Mouse (Mus musculus) WW6 (cell line): Measurements from ENCODE around the gene Nap1l1.
"Not testable (repeated sequence)": the region's sequence is repeated elsewhere in the genome, so short reads cannot be mapped to it uniquely, and the experiment has no call there.

Source experiments
- DNase-seq: peaks from one replicate; pipeline ENCODE4 v3.0.0-alpha.2; 2013; ENCODE audit warnings: low read depth, low spot score

The Nap1l1 gene

DNA sequence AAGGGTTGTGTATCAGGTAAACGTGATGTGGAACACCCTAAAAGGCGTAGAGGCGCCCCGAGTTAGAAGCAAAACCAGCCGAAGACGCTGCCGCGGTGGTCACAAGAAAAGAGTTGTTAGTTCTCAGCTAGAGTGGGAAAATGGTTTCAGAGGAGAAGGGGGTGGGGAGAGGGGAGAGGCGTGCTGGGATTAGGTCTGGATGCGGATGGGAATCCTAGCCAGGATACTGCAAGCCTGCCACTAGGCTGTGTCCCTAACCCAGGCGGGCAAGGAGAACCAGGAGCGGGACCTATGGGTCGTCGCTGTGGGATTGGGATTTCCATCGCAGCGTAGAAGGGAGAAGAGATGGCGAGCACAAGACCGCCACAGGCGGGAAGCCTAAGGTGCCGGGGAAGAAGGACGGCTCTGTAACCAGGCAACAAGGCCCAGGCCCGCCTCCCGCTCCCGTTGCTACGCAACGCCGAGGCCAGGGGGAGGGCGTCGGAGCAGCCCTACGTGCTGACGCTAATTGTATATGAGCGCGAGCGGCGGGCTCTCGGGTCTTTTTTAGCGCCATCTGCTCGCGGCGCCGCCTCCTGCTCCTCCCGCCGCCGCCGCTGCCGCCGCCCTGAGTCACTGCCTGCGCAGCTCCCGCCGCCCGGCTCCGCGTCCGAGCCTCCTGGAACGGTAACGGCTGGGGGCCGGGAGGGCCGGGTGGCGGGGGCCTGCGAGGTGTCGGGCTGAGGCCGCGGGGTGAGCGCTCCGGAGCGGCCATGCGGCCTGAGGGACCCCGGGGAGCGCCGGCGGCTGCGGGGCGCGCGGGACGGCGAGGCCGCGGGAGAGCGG, at the start of gene Nap1l1:
TSS of gene Nap1l1 (plus strand) at position 538 of the 825 bp plus-strand sequence.
- DNase-seq: peak; percentile 88

DNA sequence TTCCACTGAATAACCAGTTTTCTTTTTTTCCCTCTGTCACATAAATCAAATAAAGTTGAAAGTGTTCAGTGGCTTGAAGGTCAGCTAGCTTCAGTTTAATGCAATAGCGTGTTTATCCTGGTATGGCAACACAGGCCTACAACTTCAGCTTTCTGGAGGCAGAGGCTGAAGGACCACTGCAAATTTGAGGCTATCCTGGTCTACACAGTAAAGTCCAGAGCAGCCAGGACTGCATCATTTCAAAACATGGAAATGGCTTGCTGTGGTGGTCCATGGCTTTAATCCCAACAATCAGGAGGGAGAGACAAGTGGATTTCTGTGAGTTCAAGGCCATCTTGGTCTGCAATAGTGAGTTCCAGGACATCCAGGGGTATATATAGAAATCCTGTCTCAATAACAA, 46.5 kb upstream of the Nap1l1 start:
- no peak for DNase-seq

DNA sequence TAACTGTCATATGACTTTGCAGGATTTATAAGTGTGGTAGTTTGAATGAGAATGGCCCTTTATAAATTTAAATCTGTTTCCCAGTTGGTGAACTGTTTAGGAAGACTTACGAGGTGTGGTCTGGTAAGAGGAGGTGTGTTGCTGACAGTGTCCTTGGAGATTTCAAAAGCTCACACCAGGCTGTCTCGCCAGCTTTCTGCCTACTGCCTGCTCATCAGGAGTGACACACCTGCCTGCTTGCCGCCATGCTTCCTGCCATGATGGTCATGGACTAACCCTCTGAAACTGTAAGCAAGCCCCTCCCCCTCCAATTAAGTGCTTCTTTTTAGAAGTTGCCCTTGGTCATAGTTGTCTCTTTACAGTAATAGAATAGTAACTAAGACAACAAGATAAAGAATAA, 39.5 kb upstream of the Nap1l1 start:
- DNase-seq: no peak

DNA sequence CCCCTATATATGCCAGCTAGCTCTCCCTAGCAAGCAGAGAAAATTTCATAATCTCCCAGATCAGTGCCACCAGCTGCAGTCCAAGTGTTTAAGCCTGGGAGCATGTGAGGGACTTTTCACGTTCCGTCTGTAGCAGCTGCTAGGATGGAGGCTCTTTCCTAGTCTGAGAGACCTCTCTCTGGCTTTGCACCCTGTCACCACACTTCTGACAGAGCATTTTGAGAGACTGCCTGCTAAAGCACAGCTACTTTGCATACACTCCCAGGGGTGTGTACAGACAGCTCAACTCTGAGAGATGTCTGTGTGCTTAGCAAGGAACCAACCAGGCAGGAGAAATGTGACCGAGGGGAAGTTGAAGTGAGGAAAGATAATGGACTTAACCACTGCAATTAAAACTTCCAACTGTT, 32.0 kb upstream of the Nap1l1 start:
- DNase-seq: no peak

DNA sequence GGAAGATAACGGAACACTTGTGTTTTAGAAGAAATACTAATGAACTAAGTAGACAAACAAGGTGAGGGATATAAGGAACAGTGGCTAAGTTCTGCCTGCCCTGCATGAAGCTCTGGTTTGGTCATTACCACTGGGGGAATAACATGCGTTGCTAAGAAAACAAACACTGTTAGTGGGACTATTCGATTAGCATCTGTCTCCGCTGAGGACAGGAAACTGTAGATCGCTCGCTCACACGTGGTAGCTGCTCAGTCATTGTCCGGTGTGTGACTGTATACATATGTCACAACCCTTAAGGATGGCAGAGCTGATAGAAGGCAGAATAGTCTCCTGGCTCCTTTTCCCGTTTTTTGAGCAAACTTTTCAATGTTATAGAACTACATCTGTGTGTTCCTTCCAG, 28.8 kb upstream of the Nap1l1 start:
- no peak for DNase-seq

DNA sequence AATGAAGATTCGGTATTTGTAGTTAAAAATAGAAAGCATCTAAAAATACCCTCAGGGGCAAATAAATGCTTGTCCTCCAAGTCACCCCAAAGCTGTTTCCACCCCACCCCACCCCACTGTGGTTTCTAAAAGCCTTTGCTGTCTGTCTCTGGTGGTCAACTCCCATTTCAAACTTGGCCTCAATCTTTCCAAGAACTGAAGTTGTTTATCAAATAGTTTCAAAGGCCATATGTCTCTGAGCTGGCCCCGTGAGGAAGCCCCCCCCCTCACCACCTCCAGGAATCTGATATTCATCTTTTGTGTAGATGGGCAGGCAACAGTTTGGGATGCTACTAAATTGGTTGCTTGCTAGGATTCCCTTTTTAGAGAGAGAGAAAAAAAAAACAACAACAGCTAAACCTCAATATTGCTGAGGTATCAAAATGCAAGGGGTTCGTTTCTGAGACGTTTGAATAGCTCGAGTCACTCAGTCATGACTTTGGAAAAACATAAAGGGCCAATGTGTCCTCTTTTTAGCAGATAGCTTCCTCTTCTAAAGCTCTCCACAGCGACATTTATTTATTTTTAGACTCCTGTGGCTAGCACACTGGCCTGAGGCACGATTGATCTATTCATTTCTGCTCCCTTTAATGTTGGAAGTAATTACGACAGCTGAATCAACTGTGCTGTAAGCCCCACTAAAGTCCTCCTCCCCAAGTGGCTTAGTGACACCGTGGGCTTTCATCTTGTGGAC, 26.9 kb upstream of the Nap1l1 start:
- no peak for DNase-seq

DNA sequence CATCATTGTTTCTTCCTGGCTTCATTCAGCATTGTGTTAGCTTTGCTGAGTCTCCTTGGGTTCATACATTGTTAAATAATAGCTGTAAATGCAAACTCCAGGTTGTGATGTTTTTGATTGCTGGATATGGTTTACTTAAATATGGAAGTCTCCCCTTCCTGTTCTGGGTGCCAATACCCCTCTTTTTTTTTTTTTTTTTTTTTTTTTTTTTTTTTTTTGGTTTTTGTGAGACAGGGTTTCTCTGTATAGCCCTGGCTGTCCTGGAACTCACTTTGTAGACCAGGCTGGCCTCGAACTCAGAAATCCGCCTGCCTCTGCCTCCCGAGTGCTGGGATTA, 26.4 kb upstream of the Nap1l1 start:
- DNase-seq: not testable (repeated sequence)

DNA sequence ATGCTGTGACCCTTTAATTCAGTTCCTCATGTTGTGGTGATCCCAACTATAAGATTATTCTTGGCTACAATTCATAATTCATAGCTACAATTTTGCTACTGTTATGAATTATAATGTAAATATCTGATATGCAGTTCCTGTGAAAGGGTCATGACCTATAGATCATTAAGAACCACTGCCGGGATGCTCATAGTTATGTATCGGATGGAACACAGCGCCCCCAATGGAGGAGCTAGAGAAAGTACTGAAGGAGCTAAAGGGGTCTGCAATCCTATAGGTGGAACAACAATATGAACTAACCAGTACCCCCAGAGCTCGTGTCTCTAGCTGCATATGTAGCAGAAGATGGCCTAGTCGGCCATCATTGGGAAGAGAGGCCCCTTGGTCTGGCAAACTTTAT, 23.4 kb upstream of the Nap1l1 start:
- DNase-seq: not testable (repeated sequence)

DNA sequence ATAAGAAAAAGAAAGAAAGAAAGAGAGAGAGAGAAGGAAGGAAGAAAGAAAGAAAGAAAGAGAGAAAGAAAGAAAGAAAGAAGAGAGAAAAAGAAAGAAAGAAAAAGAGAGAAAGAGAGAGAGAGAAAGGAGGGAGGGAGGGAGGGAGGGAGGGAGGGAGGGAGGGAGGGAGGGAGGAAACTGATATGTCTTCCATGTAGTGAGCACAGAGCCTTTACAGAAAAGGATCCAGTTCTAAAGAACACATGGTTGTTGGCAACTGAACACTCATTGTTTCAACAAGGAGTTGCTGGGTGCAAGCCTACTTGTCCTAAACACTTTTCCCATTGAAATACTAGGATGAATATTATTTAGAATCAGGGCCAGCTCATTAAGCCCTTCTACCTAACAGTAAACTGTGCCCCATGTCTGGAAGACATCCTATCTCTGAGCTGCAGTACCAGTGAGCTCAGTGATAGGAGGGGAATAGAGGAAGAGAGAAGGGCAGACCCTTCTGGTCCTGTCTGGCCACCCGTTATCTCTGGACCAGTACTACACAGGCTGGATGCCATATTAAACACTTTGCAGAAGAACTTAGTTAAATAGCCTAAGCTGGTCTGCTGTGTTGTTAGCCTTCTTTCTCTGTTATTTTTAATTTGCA, 21.2 kb upstream of the Nap1l1 start:
- no peak for DNase-seq

DNA sequence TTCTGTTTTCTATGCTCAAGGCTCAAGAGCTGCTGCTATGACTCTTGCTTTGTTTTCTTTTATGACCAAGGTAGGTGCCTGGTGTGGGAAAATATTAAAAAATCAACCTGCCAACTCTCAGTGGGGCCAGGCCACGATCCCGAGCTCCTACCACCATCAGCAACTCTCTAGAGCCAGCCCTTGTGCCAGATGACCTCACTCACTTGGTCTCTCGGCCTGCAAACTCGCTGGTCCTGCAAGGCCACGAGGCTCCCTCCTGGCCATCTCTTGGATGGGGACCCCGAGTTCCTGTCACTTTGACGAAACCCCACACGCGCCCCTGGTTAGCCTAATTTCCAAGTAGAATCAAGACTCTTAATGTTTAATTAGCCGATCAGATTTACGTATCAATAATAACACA, 20.6 kb upstream of the Nap1l1 start:
- DNase-seq: no peak

DNA sequence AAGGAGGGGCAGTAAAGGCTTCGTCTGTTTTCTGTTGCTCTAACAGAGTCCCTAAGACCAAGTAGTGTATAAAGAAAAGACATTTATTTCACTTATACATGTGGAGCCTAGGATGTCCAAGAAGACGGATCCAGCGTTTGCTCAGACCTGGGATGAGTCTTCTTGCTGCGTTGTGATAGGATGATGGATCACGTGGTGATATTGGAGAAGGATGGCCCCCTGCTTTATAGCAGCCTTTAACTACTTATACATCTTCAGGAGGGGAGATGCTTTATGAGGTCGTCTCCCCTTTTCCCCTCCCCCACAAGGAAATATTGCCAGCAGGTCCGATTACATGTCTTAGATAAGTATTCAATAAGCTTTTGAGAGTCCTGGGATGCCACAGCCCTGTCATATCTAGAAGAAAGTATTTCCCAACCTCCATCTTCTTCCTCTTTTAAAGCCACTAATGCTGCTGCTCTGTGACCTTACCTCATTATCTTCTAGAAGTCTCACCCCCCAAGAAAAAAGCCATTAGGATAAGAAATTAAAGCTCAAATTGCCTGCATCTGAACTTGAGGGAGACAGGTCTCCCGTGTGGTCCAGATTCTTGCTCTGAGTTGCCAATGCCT, 18.2 kb upstream of the Nap1l1 start:
- no peak for DNase-seq

DNA sequence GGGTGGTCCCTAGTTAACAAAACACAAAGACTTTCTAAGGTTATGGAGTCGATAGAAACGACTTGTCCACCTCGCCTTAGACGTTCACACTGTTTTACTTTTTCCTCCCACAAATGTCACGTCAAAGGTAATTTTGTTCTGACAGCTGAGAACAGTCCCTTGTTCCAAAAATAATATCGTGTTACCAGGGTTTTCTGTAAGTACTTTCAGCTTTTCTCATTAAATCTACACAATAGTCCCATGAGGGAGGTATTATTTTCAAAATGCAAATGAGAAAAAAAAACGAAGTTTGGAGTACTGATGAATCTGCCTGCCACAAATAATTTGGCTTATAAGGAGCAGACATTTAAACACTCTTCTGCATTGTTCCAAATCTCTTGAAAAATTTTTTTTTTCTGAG, 14.9 kb upstream of the Nap1l1 start:
- DNase-seq: no peak

DNA sequence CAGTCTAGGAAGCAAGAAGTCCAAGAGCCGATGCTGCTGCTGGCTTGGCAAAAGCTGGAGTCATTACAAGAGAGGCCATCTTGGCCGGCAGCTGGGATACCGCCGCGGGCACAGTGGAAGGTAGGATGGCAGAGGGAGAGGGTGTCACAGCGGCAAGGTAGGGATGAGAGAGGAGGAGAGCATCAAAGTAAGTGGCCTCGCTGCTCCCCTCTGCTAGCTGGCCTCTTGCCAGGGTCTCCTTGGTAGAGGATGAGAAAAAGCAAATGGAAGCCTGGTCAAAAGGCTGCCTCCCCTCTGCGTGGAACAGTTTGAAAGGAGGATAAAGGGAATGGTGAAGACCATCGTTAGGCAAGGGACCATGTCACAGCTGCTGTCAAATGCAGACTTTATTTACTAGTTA, 14.0 kb upstream of the Nap1l1 start:
- no peak for DNase-seq

DNA sequence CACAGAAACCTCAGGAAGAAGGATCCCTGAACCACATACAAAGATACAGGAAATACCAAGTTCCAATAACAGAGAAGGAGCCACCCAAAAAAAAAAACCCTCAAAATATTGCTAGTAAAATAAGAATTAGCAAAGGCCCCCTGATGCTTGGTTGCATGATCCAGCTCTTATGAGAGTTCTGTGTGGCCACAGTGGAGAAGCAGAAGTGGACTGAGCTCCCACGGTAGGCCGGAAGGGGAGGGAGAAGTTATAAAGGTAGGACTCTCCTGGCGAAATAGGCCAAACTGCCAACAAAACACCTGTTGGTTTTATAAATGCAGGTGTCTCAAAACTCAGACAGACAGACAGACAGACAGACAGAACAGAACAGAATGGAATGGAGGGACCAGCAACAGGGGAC, 13.1 kb upstream of the Nap1l1 start:
- DNase-seq: no peak

DNA sequence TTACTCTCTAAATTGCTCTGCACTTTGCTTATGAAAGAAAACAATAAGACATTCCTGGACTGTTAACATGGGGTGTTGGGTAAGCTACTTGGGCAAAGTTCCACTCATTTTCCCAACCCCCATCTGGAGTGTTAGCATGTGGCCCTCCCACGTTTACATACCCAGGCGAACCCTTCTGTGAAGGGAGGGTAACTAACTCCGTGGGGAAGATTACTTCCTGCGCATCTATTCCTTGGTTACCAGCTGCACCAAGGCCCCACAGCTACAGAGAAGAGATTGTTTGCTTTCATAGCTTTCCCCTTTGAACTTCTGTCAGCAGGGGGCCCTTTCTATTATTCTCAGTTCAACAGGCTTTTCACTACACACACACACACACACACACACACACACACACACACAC, 12.6 kb upstream of the Nap1l1 start:
- DNase-seq: no peak

DNA sequence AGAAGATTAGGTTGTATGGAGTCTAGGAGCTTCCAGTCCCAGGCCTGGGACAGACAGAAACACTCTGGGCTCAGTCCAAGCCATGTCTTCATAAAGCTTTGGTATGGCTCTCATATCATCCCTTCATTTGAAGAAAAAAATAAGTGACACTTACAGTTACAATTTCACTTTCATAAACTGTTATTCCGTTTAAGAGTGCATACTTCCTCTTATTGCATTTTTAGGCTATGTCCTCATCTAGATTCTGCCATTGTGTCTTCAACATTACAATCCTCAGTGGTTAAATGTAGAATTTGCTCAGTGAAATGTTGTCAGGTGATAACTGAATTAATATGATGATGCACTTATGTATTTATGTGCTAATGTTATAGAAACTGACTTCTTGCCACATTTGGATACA, 8.2 kb upstream of the Nap1l1 start:
- no peak for DNase-seq

DNA sequence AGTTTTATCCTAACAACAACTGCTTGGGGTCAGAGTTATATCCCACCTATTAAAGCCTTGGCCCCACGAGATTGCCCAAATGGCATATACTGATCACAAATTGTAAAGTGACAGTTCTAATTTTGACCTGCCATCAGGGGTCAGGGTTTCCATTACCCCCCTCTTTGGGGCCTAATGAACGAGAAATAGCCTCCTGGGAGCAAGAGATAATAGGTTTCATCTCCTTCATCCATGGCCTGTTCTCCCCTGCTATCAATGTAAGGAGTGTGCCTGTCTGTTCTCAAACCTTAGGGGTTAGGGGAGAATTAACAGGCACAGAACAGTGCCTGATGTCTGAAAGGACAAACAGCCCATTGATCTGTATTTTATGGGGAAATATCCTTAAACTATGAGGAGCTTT, 7.6 kb upstream of the Nap1l1 start:
- DNase-seq: no peak

DNA sequence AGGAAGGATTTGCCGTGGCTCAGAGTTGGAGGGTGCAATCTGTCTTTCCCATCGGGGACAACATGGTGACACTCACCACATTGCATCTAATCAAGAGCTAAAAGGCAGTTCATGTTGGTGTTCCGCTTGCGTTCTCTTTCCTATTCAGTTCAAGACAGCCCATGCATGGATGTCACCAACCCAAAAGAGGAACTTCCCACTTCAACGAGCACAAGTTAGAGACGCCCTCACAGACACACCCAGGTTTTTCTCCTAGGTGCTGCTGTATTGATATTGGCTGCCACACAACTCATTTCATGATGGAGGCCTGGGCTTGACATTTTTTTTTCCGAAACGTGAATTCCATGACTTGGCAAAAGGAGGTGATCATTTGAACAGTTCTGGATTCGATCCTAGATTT, 1.9 kb upstream of the Nap1l1 start:
- no peak for DNase-seq

DNA sequence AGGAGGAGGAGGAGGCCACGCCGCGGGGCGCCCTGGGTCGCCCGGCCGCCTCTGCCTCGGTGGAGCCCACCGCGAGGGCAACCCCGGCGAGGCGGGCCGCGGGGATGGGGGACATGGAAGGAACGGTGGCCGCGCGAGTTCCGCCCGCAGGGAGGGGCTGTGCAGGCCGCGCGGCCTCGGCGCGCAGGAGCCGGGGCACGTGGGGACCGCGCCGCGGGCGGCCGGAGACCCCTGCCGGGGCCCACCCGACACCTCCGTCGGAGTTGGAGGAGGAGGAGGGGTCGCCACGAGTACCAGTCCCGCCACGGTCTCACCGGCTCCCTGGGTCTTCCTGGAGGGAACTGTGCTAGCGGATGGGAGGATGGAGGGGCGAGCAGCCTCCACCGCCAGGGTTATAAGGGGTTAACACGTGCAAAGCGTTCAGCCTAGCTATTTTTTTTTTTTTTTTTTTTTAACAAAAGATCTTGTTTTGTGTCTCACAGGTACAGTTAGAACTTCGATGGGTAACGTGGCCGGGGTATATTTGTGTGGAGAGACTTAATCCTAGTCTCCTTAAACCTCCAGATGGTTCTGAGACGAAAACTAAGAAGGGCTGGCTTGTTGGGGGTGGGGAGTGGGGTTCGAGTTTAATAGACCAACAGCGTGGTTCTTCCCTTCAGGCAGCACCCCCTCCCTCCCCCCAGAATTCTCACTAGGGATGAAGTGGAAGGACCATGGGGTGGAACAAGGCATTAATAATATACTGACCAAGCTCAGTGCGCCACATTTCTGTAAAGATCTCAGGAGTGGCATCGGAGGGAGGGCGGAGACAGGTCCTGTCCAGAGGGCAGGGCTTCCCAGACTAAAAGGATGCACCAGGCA, 718 bp downstream of the Nap1l1 start:
- DNase-seq: no peak

DNA sequence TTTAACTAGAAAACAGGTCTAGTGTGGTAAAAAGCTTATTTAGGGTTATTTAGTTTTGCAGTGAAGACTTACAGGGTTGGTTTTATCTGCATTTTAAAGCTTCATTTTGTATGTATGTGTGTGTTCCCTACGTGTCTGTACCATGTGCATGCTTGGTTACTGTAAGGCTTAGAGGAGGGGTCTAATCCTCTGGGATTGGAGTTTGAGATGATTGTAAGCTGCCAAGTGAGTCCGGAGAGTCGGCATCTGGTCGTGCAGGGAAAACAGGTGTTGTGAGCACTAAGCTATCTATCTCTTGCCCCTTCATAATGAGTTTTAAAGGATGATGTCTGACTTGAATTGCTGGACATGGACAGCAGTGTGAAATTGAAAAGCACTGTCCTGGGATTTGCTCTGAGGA, 3.3 kb downstream of the Nap1l1 start:
- no peak for DNase-seq

DNA sequence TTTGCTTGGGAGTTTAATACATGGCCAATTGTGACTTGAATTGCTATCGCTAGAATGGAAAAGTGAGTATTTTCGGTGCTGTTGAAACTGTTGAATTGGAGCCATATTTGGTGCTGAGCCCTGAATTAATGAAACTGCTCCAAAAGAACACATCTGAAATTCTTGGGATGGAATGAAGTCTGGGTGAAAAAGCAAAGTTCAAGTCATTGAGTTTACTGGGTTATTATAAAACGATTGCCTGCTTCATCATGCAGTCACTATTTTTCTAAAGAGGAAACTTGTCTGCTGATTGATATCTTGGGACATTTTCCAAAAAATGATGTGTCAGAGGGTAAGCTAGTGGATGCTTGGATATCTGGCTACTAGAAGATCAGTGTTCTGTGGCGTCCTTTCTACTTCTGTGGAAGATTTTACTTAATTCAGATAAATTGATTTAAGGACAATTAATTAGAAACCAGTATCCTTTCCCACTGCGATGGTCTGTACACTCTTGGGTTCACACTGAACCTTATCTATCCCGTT, 4.0 kb downstream of the Nap1l1 start:
- no peak for DNase-seq
